Mouse (Mus musculus) forelimb bud, embryonic 11.5 days (tissue): ENCODE results near the gene Vil1.
A peak's percentile ranks its signal among the peaks of the same experiment; 100 is the strongest.

ENCODE experiments used
- DNase-seq: peaks from one replicate; pipeline ENCODE4 v3.0.0-alpha.2; 2012; ENCODE audit warnings: low read depth, low spot score

Gene Vil1

DNA sequence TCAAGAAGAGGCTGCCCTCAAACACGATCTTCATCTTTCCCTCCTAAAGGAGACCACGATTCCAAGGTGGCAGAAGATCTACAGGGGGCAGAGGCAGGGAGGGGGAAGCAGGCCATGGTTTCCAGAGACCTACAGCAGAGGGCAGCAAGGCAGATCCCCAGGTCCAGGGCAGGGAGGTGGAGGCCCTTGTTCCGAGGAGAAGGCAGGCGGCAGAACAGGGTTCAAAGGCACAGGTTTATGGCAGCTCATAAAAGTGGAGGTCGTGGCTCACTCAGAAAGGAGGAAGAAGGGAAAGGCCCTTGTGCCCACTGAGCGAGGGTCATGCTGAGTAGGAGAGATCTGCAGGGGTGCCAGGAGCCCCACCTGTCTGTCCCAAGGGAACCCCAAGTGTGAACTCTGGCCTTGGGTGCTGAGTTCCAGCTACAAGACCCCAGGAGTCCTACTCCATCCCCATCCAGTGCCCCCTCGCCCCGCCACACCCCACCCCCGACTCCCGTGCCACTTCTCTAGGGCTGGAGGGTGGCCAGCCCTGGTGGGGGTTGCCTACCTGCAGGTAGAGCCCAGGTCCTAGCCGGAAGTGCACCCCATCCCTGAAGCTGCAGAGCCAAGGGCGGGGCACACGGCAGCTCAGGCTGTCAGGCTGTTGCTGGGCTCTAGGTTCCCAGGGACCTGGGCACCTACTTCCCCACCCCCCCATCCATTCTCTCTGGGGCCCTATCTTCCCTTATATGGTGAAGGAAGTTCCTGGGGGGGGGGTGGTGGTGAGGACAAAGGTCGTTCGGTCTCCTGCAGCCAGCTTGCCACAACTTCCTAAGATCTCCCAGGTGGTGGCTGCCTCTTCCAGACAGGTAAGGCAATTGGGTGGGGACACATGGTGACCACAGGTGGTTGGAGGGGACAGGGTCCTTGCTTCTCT lies at the start of gene Vil1:
Gene Vil1, plus strand, starts transcription at position 788 of the 916 bp plus-strand sequence.
- DNase-seq = no peak

DNA sequence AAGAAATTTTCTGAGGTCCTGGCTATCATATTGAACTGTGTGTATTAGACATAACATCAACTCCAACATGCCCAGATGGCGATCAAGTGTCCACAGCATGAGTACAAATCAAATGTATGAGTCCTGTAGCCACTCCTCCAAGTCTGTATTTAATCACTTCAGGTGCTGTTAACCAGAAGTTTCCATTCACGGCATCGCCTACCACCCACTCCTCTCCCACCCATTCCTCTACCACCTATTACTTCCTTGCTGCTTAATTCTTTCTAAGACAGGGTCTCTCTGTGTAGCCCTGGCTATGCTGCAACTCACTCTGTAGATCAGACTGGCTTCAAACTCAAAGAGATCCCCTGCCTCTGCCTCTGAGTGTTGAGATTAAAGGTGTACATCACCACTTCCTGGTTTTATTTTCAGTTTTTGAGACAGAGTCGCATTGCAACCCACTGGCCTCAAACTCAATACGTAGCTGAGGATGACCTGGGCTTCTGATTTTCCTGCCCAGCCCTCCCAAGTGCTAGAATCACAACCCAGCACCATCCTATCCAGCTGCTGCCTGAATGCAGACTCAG lies 49.1 kb upstream of the Vil1 start:
- no peak for DNase-seq

DNA sequence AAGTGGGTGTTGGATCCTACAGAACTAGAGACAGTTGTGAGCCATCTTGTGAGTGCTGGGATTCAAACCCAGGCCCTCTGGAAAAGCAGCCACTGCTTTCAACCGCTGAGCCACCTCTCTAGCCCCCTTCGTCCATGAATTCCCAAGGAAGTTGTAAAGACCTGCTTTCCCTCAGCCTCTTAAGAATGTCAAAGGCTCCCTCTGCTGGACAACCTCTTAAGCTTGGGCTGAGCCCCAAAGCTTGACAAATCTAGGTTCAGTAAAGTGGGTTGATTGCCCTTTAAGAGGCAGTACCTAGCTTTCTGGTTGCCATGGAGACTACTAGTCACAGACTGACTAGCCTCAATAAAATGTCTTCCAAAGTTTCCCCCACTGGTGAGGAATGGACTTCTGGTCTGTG lies 47.4 kb upstream of the Vil1 start, which contains the start of gene Catip:
Gene Catip, plus strand, starts transcription at position 297 of the 400 bp plus-strand sequence.
- peak; percentile 91 for DNase-seq

DNA sequence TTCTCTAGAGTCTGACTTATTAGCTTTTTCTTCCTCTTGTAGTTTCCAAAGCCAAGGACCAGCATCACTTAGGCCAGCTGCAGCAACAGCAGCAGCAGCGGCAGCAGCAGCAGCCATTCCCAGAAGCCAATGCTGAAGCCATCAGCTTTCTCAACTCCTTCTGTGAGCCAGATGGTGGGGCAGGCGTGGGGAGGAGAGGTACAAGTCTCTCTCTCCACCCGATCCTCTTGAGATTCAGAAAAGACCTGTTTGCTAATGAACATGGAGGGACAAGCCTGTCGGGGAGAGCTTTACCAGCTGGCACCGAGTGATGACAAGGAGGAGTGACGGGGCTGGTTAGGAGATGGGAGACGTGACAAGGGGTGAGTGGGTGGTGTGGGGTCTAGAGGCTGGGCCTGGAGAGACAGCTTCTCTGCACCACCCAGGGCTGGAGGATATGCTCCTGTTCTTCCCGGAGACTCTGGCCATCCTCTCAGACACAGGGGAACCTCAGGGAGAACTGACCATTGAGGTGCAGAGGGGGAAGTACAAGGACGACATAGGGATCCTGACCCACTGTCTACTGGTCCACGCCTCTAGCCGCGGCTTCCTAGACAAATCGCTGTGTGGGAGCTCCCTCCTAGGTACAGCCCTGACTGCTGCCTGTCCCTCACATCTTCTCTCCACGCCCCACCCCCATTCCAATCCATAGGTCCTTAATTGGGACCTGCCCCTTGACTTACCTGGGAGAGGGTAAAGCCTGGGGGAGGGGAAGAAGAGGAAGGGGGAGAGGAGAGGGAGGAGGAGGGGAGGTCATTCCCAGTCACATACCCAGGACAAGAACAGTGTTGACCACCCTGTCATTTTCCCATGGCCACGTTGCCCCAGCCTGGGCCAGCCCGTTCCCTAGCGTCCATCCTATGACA lies 46.6 kb upstream of the Vil1 start:
- DNase-seq = no peak

- DNase-seq = no peak
These were observed 45.7 kb upstream of the Vil1 start for GRCm38 (mm10) chr1:74363437-74363836.

GRCm38 (mm10) chr1:74364270-74364669 lies 44.9 kb upstream of the Vil1 start:
- no peak for DNase-seq

GRCm38 (mm10) chr1:74367886-74368645 lies 41.1 kb upstream of the Vil1 start:
- DNase-seq = no peak

GRCm38 (mm10) chr1:74370040-74370439 lies 39.1 kb upstream of the Vil1 start:
- no peak for DNase-seq

DNA sequence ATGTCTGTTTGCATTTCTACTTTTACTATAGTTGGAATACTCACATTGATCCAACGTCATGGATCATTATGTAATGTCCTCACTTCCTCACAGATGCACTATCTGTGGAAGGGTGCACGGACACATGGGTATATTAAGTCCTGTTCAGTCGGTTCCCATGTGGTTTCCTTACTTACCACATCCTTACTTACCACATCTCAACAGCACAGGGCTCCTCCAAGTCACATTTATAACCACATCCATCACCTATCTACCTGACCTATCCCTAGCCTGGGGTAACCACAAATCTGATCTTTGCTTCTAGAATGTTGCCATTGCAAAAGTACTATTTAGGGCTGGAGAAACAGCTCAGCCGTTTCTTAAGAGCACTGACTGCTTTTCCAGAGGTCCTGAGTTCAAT lies 35.8 kb upstream of the Vil1 start:
- no peak for DNase-seq

GRCm38 (mm10) chr1:74374980-74375379 lies 34.2 kb upstream of the Vil1 start, which contains the start of gene Slc11a1:
Gene Slc11a1 (plus strand): TSS chr1:74375195.
- no peak for DNase-seq

DNA sequence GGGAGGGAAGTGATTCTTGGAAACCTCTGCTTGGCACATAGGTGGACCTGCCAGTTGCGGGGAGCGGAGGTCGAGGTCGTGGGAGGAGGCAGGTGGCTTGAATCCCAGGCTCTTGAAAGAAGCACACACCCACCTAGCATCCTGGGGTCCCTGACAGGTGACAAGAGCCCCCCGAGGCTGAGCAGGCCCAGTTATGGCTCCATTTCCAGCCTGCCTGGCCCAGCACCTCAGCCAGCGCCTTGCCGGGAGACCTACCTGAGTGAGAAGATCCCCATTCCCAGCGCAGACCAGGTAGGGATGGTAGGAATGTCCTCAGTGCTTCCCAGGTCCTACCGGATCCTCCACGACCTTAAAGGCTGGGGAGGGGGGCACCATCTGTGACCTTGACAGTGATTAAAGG lies 33.6 kb upstream of the Vil1 start:
- no peak for DNase-seq

GRCm38 (mm10) chr1:74376396-74376795 lies 32.8 kb upstream of the Vil1 start:
- DNase-seq = no peak

DNA sequence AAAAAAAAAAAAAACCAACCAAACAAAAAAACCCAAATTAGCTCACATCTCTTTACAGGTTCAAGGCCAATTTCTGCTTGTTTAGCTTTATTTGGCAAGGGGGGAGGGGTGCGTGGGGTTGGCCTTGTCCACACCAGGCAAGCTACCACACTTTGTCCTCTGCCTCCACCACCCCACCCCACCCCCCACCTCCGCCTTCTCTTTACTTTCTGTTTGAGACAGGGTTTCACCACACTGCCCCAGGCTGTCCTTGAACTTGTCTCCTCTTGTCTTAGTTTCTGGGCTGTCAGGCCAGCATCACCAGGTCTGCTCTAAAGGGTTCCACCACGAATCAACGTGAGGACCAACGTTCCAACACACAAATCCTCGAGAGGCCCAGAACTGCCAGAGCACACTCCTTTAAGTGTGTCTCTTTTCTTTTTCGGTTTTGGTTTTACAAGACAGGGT lies 30.1 kb upstream of the Vil1 start:
- DNase-seq = no peak

- no peak for DNase-seq
These were observed 28.7 kb upstream of the Vil1 start for GRCm38 (mm10) chr1:74380484-74380883.

GRCm38 (mm10) chr1:74381588-74382021 lies 27.6 kb upstream of the Vil1 start:
- no peak for DNase-seq

- DNase-seq = no peak
These were observed 25.8 kb upstream of the Vil1 start for GRCm38 (mm10) chr1:74383385-74383784.

- DNase-seq = no peak
These were observed 24.7 kb upstream of the Vil1 start for GRCm38 (mm10) chr1:74384525-74384924.

- no peak for DNase-seq
These were observed 24.1 kb upstream of the Vil1 start for GRCm38 (mm10) chr1:74385064-74385463.

GRCm38 (mm10) chr1:74385531-74385930 lies 23.6 kb upstream of the Vil1 start:
- DNase-seq = no peak

GRCm38 (mm10) chr1:74386363-74386713 lies 22.8 kb upstream of the Vil1 start:
- no peak for DNase-seq
